Mouse (Mus musculus): ENCODE measurements around the gene Rabepk. TPM values are rescaled to one million over a fixed set of nuclear protein-coding genes. Genes with fewer than 3 reads are reported as not detected.

Gene Rabepk
- polyA plus RNA-seq, 1 experiment from 2014 or later = 20.3 TPM

DNA sequence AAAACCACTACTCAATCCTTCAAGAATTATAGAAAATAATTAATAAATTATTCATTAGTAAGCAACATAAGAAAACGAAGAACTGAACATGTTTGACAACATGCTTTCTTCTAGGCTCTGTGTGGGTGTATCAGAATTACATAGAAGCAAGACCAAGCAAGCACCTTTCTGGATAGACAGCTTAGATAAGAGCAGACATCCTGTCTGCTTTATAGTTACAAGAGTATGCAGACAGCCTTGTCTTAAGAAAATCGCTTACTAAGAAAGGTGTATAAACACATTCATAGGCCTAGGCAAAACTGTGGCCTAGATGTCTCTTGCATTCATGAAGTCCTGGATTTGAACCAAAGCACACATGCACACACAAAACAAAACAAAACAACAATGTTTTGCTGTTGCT, 54.0 kb downstream of the Rabepk start:
- H3K4me1 ChIP-seq (ENCODE audit: control insufficient read depth, insufficient read depth, low read length) = no peaks in the 10 kb centered on the region
- peaks cover 11% of the 10 kb centered on the region; the same call in 1 of the 2 replicates for H3K36me3 ChIP-seq (ENCODE audit: control insufficient read depth, insufficient read depth, low read length)
- no peak for DNase-seq
- H3K9ac ChIP-seq (replicated peaks; ENCODE audit: low read length) = no peak overlapping the region
- H3K9me3 ChIP-seq (ENCODE audit: control insufficient read depth, low read length) = no peaks in the 10 kb centered on the region
- ATAC-seq (ENCODE audit: low FRiP score, low TSS enrichment) = no peak
- H3K4me2 ChIP-seq (ENCODE audit: low read length) = no peak overlapping the region
- no peak overlapping the region for H3K27ac ChIP-seq (replicated peaks; ENCODE audit: low read depth, low read length)
- no peaks in the 10 kb centered on the region for H3K27me3 ChIP-seq (ENCODE audit: control insufficient read depth, insufficient read depth, low read length)
- H3K4me3 ChIP-seq (replicated peaks; ENCODE audit: low read depth, low read length) = no peak overlapping the region
- 93% methylated on average over 2 of the region's 2 CpGs for WGBS

GRCm38 (mm10) chr2:34744476-34744875, 55.2 kb downstream of the Rabepk start:
- ATAC-seq (ENCODE audit: low FRiP score, low TSS enrichment) (no peak), DNase-seq (no peak)
- H3K4me3 ChIP-seq (replicated peaks; ENCODE audit: low read depth, low read length) = no peak overlapping the region
- WGBS = 97% methylated on average over 8 of the region's 8 CpGs
- H3K9me3 ChIP-seq (ENCODE audit: control insufficient read depth, low read length) = no peaks in the 10 kb centered on the region
- no peaks in the 10 kb centered on the region for H3K4me1 ChIP-seq (ENCODE audit: control insufficient read depth, insufficient read depth, low read length)
- H3K9ac ChIP-seq (replicated peaks; ENCODE audit: low read length) = no peak overlapping the region
- H3K27me3 ChIP-seq (ENCODE audit: control insufficient read depth, insufficient read depth, low read length) = no peaks in the 10 kb centered on the region
- H3K27ac ChIP-seq (replicated peaks; ENCODE audit: low read depth, low read length) = no peak overlapping the region
- peaks cover 11% of the 10 kb centered on the region; the same call in 1 of the 2 replicates for H3K36me3 ChIP-seq (ENCODE audit: control insufficient read depth, insufficient read depth, low read length)
- no peak overlapping the region for H3K4me2 ChIP-seq (ENCODE audit: low read length)

GRCm38 (mm10) chr2:34742675-34743074, 57.0 kb downstream of the Rabepk start:
- 97% methylated on average over 8 of the region's 8 CpGs for WGBS
- H3K4me3 ChIP-seq (replicated peaks; ENCODE audit: low read depth, low read length) = no peak overlapping the region
- ATAC-seq (ENCODE audit: low FRiP score, low TSS enrichment) = no peak

DNA sequence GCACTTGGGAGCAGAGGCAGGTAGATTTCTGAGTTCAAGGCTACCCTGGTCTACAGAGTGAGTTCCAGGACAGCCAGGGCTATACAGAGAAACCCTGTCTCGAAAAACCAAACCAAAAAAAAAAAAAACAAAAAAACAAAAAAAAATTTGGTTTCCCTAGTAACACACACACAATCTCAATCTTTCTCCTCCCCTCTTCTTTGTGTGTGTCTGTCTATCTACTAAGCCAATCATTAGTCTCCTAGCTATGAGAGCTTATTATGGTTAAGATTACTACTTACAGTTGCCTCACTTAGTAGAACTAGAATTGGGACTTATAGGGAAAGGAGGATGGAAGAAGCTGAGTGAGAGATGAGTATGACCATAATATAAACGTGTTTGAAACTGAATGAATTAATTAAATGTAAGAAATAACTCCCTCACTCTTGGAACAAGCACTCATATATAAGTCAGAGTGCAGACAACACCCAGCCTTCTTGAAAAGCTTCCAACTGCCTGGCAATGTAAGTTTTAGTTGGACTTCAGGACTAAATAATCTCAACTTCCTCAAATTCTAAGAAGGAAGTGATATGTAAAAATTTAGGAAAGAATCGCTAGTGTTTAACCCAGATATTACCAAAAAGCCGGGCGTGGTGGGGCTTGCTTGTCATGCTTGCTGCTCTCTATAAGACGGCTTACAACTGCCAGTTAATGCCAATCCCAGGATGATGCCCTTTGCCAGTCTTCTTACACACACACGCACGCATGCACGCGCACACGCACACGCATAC, 58.1 kb downstream of the Rabepk start:
- no peaks in the 10 kb centered on the region for H3K27me3 ChIP-seq (ENCODE audit: control insufficient read depth, insufficient read depth, low read length)
- no peak for ATAC-seq (ENCODE audit: low FRiP score, low TSS enrichment)
- no peak for DNase-seq
- WGBS = 94% methylated on average over 12 of the region's 12 CpGs
- no peaks in the 10 kb centered on the region for H3K4me1 ChIP-seq (ENCODE audit: control insufficient read depth, insufficient read depth, low read length)
- H3K4me3 ChIP-seq (replicated peaks; ENCODE audit: low read depth, low read length) = no peak overlapping the region
- H3K36me3 ChIP-seq (ENCODE audit: control insufficient read depth, insufficient read depth, low read length) = peaks cover 8% of the 10 kb centered on the region; the same call in 1 of the 2 replicates
- H3K4me2 ChIP-seq (ENCODE audit: low read length) = no peak overlapping the region
- H3K27ac ChIP-seq (replicated peaks; ENCODE audit: low read depth, low read length) = no peak overlapping the region
- no peaks in the 10 kb centered on the region for H3K9me3 ChIP-seq (ENCODE audit: control insufficient read depth, low read length)
- H3K9ac ChIP-seq (replicated peaks; ENCODE audit: low read length) = no peak overlapping the region

More at GRCm38 (mm10) chr2:34742675-34743074, 57.0 kb downstream of the Rabepk start:
- H3K9ac ChIP-seq (replicated peaks; ENCODE audit: low read length) = no peak overlapping the region
- no peak for DNase-seq
- H3K36me3 ChIP-seq (ENCODE audit: control insufficient read depth, insufficient read depth, low read length) = peaks cover 11% of the 10 kb centered on the region; the same call in 1 of the 2 replicates
- H3K4me2 ChIP-seq (ENCODE audit: low read length) = no peak overlapping the region
- H3K4me1 ChIP-seq (ENCODE audit: control insufficient read depth, insufficient read depth, low read length) = no peaks in the 10 kb centered on the region
- H3K9me3 ChIP-seq (ENCODE audit: control insufficient read depth, low read length) = no peaks in the 10 kb centered on the region
- H3K27me3 ChIP-seq (ENCODE audit: control insufficient read depth, insufficient read depth, low read length) = no peaks in the 10 kb centered on the region
- no peak overlapping the region for H3K27ac ChIP-seq (replicated peaks; ENCODE audit: low read depth, low read length)

DNA sequence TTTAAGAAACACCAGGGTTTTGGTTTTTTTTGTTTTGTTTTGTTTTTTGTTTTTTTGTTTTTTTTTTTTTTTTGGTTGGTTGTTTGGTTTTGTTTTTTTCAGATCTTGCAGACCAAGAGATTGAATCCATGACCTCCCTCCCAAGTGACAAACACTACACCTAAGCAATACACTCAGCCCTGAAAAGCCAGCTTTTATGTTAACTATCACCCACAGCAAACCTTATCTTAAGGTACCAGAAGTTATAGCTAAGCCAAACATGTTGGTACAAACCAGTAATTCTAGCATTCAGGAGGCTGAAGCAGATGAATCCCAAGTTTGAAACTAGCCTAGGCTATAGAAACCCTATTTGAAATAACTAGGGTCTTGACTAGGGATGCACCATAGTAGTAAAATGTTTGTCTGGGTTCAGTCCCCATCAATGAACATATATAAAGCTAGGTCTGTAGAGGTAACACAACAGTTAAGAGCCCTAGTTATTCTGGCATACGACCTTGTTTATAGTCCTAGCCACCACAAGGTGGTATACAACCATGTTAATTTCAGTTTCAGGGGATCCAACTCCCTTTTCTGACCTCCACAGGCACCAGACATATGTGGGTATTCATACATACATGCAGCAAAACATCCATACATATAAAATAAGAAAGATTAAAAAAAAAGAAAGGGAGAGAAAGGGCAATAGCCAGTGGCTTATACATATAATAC, 59.9 kb downstream of the Rabepk start:
- DNase-seq (no peak), ATAC-seq (ENCODE audit: low FRiP score, low TSS enrichment) (no peak)
- H3K9me3 ChIP-seq (ENCODE audit: control insufficient read depth, low read length) = no peaks in the 10 kb centered on the region
- H3K27me3 ChIP-seq (ENCODE audit: control insufficient read depth, insufficient read depth, low read length) = no peaks in the 10 kb centered on the region
- peaks cover 7% of the 10 kb centered on the region; the same call in 1 of the 2 replicates for H3K36me3 ChIP-seq (ENCODE audit: control insufficient read depth, insufficient read depth, low read length)
- no peak overlapping the region for H3K9ac ChIP-seq (replicated peaks; ENCODE audit: low read length)
- 88% methylated on average over 1 of the region's 1 CpGs for WGBS
- no peak overlapping the region for H3K4me3 ChIP-seq (replicated peaks; ENCODE audit: low read depth, low read length)
- H3K27ac ChIP-seq (replicated peaks; ENCODE audit: low read depth, low read length) = no peak overlapping the region
- H3K4me2 ChIP-seq (ENCODE audit: low read length) = no peak overlapping the region
- no peaks in the 10 kb centered on the region for H3K4me1 ChIP-seq (ENCODE audit: control insufficient read depth, insufficient read depth, low read length)

DNA sequence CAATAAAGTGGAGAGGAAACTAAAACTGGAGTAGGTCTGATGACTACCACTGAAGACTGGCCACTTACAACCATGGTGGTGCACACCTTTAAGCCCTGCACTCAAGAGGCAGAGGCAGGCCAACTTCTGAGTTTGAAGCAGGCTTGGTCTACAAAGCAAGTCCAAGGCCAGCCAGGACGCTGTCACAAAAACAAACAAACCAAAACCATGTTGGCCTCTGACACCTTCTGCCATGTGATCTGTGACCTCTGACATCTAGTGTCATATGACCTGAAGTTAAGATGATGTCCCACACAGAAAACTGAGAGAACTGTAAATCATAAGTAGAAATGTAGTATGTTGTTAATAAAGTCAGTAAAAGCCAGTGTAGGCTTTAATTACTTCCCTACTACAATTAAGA, 61.8 kb downstream of the Rabepk start:
- H3K9me3 ChIP-seq (ENCODE audit: control insufficient read depth, low read length) = no peaks in the 10 kb centered on the region
- ATAC-seq (ENCODE audit: low FRiP score, low TSS enrichment) (no peak), DNase-seq (no peak)
- H3K4me1 ChIP-seq (ENCODE audit: control insufficient read depth, insufficient read depth, low read length) = no peaks in the 10 kb centered on the region
- H3K4me3 ChIP-seq (replicated peaks; ENCODE audit: low read depth, low read length) = no peak overlapping the region
- H3K27me3 ChIP-seq (ENCODE audit: control insufficient read depth, insufficient read depth, low read length) = no peaks in the 10 kb centered on the region
- WGBS = 79% methylated on average over 1 of the region's 1 CpGs
- H3K4me2 ChIP-seq (ENCODE audit: low read length) = no peak overlapping the region
- no peak overlapping the region for H3K27ac ChIP-seq (replicated peaks; ENCODE audit: low read depth, low read length)
- H3K36me3 ChIP-seq (ENCODE audit: control insufficient read depth, insufficient read depth, low read length) = 0 out of 2 replicates have a peak, but pooled peaks cover 4% of the 10 kb centered on the region
- H3K9ac ChIP-seq (replicated peaks; ENCODE audit: low read length) = no peak overlapping the region

DNA sequence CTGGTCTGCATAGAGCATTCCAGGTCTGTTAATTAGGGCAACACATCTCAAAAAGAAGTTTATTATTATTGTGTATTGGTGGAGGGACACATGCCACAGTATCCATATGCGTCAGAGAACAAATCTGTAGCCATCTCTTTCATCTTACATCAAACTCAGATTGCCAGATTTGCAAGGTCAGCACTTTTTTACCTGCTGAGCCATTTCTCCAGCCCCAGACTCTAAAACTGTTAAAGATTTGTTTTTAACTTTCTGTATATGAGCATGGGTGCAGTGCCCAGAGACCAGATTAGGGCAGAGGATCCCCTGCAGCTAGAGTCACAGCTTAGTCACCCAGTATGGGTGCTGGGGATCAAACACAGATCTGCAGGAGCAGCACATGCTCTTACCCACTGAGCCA, 63.1 kb downstream of the Rabepk start:
- Histone ChIP-seq H3K9me3 (ENCODE audit: control insufficient read depth, low read length) (no peaks in the 10 kb centered on the region), H3K36me3 (ENCODE audit: control insufficient read depth, insufficient read depth, low read length) (no peaks in the 10 kb centered on the region), H3K9ac (replicated peaks; ENCODE audit: low read length) (no peak overlapping the region), H3K4me3 (replicated peaks; ENCODE audit: low read depth, low read length) (no peak overlapping the region), H3K27ac (replicated peaks; ENCODE audit: low read depth, low read length) (no peak overlapping the region), H3K27me3 (ENCODE audit: control insufficient read depth, insufficient read depth, low read length) (no peaks in the 10 kb centered on the region), H3K4me1 (ENCODE audit: control insufficient read depth, insufficient read depth, low read length) (no peaks in the 10 kb centered on the region), H3K4me2 (ENCODE audit: low read length) (no peak overlapping the region)
- ATAC-seq (ENCODE audit: low FRiP score, low TSS enrichment) (no peak), DNase-seq (no peak)
- 88% methylated on average over 1 of the region's 1 CpGs for WGBS
